Mouse (Mus musculus) E14TG2a.4 (cell line): Measurements from ENCODE around the gene Doc2g.

Experiments used
- CTCF ChIP-seq: conservative IDR thresholded peaks from 2 replicates; pipeline ENCODE4 v1.5.1; 2014; ENCODE audit warnings: low read length
- NANOG ChIP-seq: IDR thresholded peaks from 2 replicates; pipeline ENCODE4 v1.6.1; 2014; ENCODE audit warnings: borderline replicate concordance, low read length, mixed read lengths
- POU5F1 ChIP-seq: IDR thresholded peaks from 2 replicates; pipeline ENCODE4 v1.6.1; 2014; ENCODE audit warnings: low read length, borderline replicate concordance

GRCm38 (mm10) chr19:3955804-3956203 lies 47.3 kb upstream of the Doc2g start:
- TF ChIP-seq CTCF (no peak), NANOG (no peak), POU5F1 (no peak)
